Mouse (Mus musculus): Measurements from ENCODE around the gene Plcd1.

The Plcd1 gene

DNA sequence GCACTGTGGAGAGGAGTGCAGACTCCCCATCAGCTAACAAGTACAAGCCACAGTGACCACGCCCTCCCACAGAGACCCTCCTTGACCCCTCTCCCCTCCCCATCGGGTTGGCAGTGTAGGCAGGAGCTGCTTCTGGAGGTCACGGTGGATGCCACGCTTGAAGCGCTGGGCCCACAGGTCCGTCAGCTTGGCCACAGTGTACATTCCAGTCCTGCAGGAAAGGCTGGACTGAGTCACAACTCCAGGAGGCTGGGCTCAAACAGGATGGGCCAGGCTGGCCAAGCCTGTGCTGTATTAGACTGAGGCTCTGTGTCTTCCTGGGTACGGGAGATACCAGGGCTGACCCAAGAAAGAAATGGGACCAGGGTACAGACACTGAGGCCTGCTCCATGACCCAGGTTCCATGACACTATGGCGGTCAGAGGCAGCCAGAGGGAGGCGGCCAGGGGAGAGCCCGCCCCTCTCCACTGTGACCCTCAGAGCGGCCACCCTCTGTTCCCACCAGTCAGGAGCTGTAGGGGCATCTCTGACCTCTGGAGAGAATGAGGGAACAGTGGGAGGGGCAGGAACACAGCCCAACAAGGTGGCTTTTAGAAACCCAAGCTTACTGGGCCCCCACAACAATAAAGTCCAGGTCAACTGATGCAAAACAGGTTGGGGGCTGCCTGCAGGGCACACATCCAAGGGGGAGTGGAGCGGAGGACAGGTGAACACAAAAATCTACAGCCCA lies 1.6 kb downstream of the Plcd1 start:
- no peak for DNase-seq (ENCODE audit: low read depth, low spot score)

DNA sequence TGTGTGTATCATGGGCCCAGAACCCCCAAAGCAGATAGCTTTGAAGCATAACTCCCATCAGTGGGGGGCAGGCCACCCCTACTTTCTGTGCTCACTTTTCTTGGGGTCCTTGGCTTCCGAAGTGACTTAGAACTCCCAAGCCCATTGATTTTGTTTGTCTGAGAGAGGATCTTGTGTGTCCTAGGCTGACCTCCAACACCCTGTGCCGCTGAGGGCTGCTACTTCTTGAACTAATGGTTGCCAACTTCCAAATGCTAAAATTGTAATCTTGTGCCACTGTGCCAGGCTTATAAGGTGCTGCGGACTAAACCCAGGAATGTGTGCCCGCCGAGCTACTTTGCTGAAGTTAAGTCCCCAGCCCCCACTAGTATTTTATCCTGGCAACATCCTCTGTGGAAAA lies 2.8 kb downstream of the Plcd1 start:
- DNase-seq (ENCODE audit: low read depth, low spot score) = no peak

DNA sequence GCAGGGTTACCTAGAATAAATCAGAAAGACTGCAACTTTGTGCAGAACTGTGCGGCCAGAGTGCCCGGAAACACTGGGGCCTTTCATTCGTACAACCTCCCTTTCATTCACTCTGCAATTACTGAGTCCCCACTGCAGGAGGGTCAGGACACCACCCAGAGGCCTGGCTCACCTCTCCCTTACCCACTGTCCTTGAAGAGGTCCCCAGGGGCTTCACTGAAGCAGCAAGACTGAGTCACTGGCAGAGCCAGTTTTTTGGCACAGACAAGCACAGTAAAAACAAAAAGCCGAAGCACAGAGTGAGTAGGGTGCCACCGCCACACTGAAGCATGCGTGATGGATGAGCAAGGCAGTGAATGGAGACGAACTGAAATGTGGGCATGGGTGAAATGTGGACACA lies 3.9 kb downstream of the Plcd1 start:
- DNase-seq (ENCODE audit: low read depth, low spot score) = no peak

DNA sequence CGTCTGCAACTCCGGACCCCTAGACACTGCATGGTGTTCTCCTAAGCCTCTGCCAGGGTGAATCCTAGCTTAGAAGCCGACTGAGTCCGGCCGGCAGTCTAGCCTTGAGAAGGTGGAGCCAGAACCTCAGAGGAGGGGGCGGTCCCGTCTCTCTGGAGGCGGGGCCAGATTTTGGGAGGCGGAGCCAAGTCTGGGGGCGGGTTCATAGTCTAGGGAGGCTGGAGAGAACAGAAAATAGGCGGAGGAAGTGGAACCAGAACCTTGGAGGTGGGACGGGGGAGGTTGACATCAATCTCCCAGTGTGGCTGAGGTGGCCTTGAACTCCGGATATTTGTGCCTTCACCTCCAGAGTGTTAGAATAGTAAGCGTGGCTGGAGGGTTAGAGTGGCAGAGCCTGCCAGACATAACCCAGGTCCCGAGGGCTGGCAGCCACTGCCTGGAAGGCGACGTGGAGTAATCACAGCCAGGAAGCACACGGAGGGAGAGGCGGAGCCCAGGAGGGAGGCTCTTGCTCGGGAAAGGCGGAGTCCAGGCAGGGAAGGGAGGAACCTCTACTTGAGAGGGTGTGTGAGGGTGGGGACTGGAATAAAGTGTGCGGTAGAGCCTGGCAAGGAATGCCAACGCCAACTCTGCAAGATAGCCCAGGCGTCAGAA lies 5.0 kb downstream of the Plcd1 start:
- peak; percentile 45 for DNase-seq (ENCODE audit: low read depth, low spot score)

DNA sequence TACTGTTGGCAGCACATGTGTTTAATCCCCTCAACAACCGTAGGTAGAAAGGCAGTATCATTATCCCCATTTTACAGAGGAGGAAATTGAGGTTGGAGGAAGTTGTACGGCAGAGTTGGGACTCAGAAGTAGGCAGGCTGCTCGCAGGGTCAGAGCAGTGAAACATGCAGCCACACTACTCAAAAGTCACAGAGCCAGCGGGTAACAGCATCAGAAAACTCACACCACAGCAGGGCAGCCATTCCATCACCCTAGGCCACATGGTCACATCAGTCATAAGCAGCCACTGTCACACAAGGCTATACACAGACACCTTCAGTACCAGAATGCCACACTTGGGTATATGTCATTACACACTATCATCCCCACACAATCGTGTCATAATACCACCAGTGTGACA lies 6.0 kb downstream of the Plcd1 start:
- DNase-seq (ENCODE audit: low read depth, low spot score) = no peak

DNA sequence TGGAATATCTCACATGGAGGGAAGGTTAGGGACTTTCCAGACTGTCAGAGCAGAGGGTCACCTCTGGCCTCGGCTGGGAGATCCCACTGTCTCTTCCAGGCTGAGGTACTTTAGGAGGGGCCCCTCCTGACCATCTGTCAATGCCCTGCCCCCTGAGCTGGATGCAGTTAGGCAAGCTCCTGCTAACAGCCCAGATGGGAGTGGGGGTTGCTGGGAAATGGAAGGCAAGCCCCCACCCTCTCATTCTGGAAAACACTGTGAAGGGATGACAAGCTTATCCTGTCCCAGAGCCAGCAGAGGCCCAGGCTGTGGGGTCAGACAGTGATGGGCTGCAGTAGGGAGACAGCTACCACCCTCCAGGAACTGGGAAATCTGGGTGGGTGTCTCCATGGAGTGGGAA lies 6.9 kb downstream of the Plcd1 start:
- no peak for DNase-seq (ENCODE audit: low read depth, low spot score)

DNA sequence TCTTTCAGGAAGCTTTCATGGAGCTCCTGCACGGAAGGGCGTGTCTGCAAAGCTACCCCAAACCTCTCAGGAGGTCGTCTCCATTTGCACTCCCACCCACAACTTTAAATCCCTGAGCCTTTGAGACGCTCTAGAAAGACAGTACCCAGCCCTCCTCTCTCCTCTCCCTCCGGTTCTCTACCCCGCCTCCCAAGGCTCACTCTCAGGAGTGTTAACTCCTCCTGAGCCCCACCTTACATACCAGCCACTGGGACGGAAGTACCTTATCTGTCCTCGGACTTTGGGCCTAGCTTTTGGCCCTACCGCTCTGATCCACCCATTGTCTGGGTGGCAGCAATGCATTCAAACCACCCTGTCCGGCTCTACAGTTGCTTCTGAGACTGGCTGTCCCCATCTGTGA lies 9.3 kb downstream of the Plcd1 start:
- no peak for DNase-seq (ENCODE audit: low read depth, low spot score)

DNA sequence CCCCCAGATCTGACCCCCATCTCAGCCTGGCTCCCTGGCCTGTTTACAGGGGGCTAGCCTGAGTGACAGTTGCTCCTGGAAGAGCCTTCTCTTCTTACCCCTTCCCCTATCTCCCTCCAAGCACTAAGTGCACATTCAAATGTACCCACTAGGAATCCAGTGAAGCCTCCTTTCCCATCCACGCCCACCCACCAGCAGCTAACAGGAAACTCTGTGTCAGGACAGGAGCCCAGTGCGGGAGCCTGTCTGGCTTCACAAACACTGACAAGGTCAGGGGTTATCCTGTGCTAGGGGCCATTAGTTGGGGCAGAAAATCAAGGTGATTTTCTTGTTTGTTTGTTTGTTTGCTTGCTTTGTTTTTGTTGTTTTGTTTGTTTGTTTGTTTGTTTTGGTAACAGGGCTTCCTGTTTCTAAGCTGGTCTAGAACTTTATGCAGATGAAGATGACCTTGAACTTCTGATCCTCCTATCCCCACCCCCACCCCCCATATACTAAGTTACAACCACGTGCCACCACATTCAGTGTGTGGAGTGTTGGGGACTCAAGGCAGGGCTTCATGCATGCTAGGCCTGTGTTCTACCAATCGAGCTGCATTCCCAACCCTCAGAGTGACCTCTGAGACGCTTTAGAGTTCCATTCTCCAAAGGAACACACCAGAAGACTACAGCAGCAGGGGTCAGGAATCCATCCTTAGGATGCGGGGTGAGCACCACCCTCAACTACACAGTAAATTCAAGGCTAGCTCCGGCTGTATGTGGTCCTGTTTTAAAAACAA lies 10.5 kb downstream of the Plcd1 start:
- DNase-seq (ENCODE audit: low read depth, low spot score) = no peak

DNA sequence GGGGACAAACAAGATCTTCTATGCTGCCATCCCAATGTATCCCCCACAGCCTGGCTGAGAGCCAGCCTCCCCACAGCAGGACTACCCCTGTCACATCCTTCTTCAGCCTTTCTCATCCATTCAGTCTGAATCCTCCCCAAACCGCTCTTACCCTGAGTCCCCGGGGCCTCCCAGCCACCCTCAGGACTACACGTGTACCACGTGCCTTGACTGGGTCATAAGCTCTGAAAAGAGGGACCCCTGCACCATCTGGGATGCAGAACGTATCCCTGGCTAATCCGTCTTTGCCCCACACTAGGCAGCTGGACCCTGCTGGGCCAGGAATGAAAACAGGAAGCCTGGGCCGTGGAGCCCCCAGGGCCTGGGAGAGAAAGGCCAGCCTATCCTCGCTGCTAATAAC lies 11.3 kb downstream of the Plcd1 start:
- no peak for DNase-seq (ENCODE audit: low read depth, low spot score)

DNA sequence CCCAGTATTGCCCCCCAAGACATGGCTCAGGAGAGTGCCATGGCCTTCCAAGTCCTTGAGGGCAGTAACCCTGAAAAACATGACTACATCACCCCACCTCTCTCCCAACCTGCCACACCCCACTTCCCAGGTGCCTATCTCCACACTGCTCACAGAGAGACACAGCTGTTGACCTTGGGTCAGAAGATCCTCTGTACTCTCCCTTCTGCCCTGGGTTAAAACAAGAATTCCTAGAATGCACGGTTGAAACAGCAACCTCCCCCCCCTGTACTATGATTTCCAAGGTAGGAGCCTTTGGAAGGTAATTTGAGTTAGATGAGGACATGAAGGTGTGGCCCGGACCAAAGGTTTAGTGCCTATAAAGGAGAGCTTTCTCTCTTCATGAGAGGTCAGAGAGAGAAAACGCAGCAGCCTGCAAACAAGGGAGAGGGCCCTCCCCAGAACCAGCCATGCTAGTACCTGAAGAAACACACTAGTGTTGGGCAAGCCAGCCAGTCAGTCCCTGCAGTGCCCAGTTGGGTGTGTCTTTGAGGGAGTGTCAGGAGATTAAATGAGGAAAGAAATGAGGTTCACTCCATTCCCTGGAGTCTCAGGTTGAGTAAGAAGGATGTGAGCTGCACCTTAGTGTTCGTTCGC lies 13.1 kb downstream of the Plcd1 start:
- DNase-seq (ENCODE audit: low read depth, low spot score) = no peak

DNA sequence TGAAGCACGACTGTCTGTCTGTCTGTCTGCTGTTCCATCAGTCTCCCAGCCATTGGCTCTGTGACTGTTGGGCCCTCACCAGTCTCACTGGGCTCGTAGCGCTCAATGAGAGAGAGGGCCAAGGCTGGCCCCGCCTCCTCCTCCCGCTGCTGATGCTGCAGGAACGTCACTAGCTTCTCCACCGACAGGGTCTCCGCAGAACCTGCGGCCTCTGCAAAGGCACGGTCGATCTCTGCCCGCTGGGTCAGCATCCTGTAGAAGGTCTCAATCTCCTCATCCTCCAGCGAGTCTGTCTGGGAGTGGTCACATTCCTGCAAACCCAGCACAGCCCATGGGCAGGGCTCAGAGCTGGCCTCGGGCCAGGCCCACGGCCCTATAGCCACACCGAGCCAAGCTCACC lies 17.6 kb downstream of the Plcd1 start:
- DNase-seq (ENCODE audit: low read depth, low spot score) = no peak

DNA sequence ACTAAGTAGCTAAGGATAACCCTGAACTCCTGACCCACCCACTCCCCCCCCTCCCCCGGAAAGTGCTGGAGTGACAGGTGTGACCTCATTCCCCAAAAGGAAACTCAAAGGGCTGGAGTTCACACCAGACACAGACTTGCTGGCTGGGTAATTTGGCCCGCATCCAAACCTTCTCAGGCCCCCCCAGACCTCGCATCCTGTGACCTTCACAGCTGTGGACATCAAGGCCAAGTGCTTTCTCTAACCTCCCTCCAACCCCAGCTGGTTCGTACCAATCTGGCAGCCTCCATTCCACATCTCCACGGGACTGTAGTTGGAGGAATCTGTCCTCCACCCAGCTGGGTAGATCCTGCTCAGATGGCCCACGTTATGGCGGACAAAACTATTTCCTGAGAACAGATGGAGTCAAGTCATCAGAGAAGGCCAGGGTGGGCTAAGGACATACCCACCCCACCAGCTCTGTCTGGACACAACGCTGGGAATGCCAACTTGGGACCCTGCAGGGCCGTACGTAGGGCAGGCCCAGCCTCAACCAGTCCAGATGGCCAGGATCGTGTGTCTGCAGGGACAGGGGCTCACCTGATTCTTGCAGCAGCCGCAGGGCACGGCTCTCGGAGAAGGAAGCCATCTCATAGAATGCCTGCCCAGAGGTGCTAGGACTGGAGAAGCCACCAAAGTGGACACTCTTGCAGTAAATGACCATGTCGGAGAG lies 20.0 kb downstream of the Plcd1 start:
- no peak for DNase-seq (ENCODE audit: low read depth, low spot score)

DNA sequence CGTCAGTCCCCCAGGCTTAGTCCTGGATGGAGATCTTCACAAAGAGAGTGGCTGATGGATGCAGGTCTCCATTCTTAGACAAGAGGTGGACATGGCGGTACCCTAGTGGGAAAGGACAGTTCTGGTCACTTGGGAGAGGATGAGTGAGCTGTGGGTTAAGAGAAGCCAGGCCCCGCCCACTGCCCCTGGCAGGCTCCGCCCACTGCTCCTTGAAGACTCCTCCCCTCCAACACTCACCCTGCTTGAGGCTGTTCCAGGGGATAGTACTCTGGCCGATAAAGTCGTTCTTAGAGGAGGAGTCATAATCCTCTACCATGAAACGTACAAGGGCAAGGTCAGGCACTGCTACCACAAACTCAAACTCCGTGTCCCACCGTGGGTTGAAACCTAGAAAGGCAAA lies 21.5 kb downstream of the Plcd1 start:
- DNase-seq (ENCODE audit: low read depth, low spot score) = no peak

DNA sequence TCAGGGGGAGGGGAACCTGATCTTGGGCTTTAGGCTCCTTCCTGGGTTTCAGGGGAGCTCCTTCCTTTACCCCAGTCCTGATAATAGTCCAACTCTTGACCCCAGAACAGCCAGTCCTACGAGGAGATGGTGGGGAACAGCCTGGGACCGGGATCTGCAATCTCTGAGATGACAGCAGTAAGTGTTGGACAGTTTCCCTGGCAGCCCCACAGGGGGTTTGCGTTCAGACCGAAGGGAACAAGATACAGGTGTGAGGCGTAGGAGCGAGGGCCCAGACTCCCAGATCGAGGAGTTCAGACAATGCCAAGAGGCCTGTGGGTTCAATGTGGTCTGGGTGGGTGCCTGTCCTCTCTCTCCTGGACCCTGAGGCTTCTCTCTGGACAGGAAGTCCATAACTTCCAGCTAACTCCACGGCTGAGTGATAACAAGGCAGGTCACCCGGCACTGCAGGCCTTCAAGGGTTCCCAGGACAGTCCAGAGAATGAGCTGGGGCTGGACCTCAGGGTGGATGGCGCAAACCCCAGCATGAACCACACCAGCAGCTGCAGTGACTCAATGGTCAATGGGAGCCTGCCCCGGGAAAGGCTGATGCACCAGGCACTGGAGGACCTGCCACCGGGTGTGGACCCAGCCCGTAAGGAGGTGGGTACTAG lies 23.0 kb downstream of the Plcd1 start:
- DNase-seq (ENCODE audit: low read depth, low spot score) = no peak

DNA sequence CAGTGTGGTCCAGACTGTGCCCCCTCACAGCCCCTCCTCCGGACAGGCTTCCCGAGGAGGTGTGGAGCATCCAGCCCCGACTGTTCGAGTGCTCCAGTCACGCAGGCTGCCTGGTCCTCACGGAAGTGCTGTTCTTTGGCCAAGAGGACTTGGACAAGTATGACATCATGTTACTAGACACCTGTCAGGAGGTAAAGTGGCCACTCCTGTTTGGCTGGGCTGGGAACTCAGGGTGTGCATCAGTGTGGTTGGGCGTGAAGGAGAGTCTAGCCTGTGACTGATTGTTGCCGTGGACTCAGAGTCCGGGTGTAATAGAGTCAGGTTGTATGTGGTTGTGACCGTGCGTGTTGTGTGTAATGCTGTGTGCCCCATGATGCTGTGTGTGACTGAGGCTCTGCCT lies 25.0 kb downstream of the Plcd1 start:
- no peak for DNase-seq (ENCODE audit: low read depth, low spot score)

DNA sequence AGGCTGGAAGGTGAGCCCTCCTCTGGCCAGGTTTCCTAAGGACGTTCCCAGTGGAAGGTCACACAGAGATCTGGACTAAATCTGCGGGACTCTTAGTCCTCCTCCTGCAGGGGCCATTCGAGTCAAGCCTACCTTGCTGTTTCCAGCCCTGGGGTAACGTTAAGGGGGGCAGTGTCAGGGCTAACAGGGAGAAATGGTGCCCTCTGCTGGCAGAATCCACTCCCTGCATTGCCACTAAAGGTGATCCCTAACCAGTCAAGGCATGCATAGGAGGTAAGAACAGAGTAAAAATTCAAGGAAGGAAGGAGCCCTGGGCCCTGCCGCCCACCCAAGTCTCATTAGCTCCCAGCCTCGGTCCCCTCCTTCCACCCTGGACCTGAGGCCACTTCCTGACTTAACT lies 25.7 kb downstream of the Plcd1 start:
- peak; percentile 56 for DNase-seq (ENCODE audit: low read depth, low spot score)

DNA sequence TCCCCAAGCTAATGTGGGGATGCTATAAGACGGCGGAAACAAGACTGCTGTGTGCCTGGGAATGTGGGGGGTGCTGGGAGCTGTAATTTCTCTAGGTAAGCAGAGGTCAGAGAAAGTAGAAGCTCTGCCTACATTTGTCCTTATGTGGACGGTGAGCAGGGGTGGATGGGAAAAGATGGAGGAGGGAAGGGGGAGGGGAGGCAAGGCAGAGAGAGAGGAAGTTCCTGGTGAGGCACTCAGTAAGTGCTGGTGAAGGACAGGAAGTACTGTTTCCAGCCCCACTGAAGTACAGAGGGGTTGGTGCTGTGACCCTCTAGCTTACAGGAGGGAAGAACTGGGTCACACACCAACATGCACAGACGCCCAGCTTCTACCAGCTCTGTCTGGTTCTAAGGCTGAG lies 29.0 kb downstream of the Plcd1 start:
- no peak for DNase-seq (ENCODE audit: low read depth, low spot score)

DNA sequence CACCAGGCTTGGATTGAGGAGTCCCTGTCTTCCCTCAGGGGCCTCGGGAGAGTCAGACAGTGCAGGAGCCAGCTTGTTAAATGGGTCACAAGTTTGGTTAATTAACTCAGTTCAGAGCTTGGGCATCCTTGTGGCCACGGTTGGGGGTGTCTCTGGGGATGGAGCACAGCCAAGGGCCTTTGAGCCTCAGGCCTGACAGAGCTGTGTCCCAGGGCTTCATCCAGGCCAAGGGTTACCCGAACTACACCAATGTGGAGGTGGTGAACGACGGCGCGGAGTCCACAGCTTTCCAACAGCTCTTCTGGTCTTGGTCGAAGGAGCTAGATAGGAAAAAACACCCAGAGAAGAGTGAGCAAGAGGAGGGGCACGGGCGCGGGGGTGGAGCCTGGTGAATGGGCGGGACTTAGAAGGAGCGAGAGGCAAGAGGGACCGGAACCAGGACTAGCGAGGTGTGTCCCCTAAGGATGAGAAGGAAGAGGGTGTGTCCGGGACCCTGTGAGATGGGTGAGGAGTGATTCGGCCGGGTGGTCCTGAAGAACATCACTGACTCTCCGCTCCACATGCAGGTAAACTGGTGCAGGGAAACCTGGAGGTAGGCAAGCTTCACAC lies 30.2 kb downstream of the Plcd1 start:
- DNase-seq (ENCODE audit: low read depth, low spot score) = no peak

DNA sequence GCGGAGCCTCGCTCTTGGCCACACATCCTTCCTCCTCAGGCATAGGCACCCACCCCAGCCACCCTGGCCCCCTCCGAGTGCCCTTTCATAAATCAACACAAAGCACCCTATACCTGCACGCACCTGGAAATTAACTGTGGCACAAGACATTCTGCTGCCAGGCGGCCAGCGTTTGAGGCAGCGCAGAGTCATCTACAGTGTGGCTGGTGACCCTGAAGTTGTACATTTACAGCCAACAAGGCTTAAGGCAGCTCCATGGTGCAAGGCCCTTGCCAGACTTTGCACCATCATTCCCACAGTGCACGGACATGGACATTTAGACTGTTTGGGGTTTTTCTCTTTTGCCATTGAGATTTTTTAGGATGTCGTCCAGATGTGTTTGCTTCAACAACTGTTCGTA lies 32.6 kb downstream of the Plcd1 start:
- no peak for DNase-seq (ENCODE audit: low read depth, low spot score)

DNA sequence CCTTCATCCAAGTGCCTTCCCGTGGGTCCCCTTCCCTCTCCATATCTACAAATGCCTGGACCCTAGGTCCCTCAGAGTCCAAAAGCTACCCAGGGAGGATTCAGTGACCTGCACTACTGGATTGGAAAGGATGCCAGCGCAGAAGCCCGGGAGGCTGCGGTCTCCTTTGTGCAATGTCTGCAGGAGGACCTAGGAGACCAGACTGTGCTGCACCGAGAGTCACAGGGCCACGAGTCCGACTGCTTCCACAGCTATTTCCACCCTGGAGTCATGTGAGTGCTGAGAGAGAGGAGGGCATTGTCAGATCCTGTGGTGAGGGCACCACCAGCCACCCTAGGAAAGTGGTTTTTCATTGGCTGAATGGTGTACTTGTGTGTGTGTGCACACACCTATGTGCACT lies 35.1 kb downstream of the Plcd1 start:
- DNase-seq (ENCODE audit: low read depth, low spot score) = no peak

DNA sequence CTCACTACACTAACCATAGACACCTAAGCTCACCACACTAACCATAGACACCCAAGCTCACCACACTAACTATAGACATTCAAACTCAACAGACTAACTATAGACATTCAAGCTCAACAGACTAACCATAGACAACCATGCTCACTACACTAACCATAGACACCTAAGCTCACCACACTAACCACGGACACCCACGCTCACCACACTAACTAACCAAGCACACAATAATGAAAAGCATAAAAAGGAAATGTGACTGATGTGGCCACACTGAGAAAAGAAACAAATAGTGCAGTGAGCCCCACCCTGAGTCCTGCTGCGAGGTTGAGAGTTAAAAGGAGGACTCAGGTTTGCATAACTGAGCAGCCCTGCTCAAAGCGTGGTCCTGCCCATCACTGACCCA lies 38.0 kb downstream of the Plcd1 start:
- DNase-seq (ENCODE audit: low read depth, low spot score) = no peak
